Mouse (Mus musculus) mouse trophoblast stem cell (cell line): ENCODE measurements around the gene Zyx.

Experiments used
- in situ Hi-C, 2 experiments: fragments of 300-500 bp; cut with MseI, MboI; formaldehyde crosslinking; loops; 2 replicates in 1 of 2; 3 replicates in 1 of 2; pipeline ENCODE4 v1.15.1; 2025

The Zyx gene

GRCm38 (mm10) chr6:42395960-42396809 is 46.8 kb downstream of the Zyx start:
- in situ Hi-C loops = no loop called here

GRCm38 (mm10) chr6:42397041-42397657 is 47.7 kb downstream of the Zyx start:
- in situ Hi-C loops = no loop called here

GRCm38 (mm10) chr6:42398285-42398684 is 48.9 kb downstream of the Zyx start:
- in situ Hi-C loops = no loop called here

GRCm38 (mm10) chr6:42398998-42399397 is 49.6 kb downstream of the Zyx start:
- in situ Hi-C loops = no loop called here

- in situ Hi-C loops = no loop called here
Observed at GRCm38 (mm10) chr6:42399938-42400337, 50.5 kb downstream of the Zyx start, which contains the start of gene Tas2r143. Tas2r143 (plus strand) TSS chr6:42400238.

- in situ Hi-C loops = no loop called here
Observed at GRCm38 (mm10) chr6:42405134-42405533, 55.7 kb downstream of the Zyx start, which contains the start of gene Tas2r135. Tas2r135 (plus strand) TSS chr6:42405434.
